8 mouse cellular contexts compared by ENCODE assay signal in genomic region chr7:19119083-19119482, GRCm38 (mm10). TPM values are rescaled to one million over a fixed set of nuclear protein-coding genes. Genes with fewer than 3 reads are reported as not detected.
DNase-seq lines count a peak whose midpoint lies in the region; ATAC-seq lines count a peak whose summit lies in the region.

No protein-coding gene starts in this region.

- 92% methylated on average over 8 of the region's 8 CpGs for WGBS in embryonic facial prominence, embryonic 11.5 days
- WGBS in hindbrain, embryonic 15.5 days = 92% methylated on average over 8 of the region's 8 CpGs
- WGBS in midbrain, embryonic 15.5 days = 93% methylated on average over 8 of the region's 8 CpGs

- no peaks in the 10 kb centered on the region for H3K4me1 ChIP-seq in embryonic facial prominence, embryonic 11.5 days (ENCODE audit: control insufficient read depth, insufficient read depth, low read length)
- peaks cover 28% of the 10 kb centered on the region for H3K4me1 ChIP-seq in hindbrain, embryonic 15.5 days (replicated peaks)
- H3K4me1 ChIP-seq in midbrain, embryonic 15.5 days = peaks cover 28% of the 10 kb centered on the region

- H3K9ac ChIP-seq in embryonic facial prominence, embryonic 11.5 days (replicated peaks; ENCODE audit: low read length) = no peak overlapping the region
- no peak overlapping the region for H3K9ac ChIP-seq in hindbrain, embryonic 15.5 days
- H3K9ac ChIP-seq in midbrain, embryonic 15.5 days = no peak overlapping the region

- no peak overlapping the region for H3K4me3 ChIP-seq in embryonic facial prominence, embryonic 11.5 days (ENCODE audit: low read depth, low read length)
- no peak overlapping the region for H3K4me3 ChIP-seq in hindbrain, embryonic 15.5 days
- H3K4me3 ChIP-seq in midbrain, embryonic 15.5 days = no peak overlapping the region

- H3K4me2 ChIP-seq in embryonic facial prominence, embryonic 11.5 days (ENCODE audit: low read depth, low read length) = no peak overlapping the region
- H3K4me2 ChIP-seq in hindbrain, embryonic 15.5 days = peak overlapping the region; percentile 69
- no peak overlapping the region for H3K4me2 ChIP-seq in midbrain, embryonic 15.5 days

- no peaks in the 10 kb centered on the region for H3K9me3 ChIP-seq in embryonic facial prominence, embryonic 11.5 days (replicated peaks; ENCODE audit: control insufficient read depth, low read length)
- H3K9me3 ChIP-seq in hindbrain, embryonic 15.5 days = no peaks in the 10 kb centered on the region
- no peaks in the 10 kb centered on the region for H3K9me3 ChIP-seq in midbrain, embryonic 15.5 days

- H3K27ac ChIP-seq in embryonic facial prominence, embryonic 11.5 days (replicated peaks; ENCODE audit: low read depth, low read length) = no peak overlapping the region
- H3K27ac ChIP-seq in hindbrain, embryonic 15.5 days (replicated peaks) = peak overlapping the region; percentile 33; the same call in 1 of the 2 replicates
- no peak overlapping the region for H3K27ac ChIP-seq in midbrain, embryonic 15.5 days

- H3K36me3 ChIP-seq in embryonic facial prominence, embryonic 11.5 days (replicated peaks; ENCODE audit: control insufficient read depth, insufficient read depth, low read depth, low read length) = no peaks in the 10 kb centered on the region
- no peaks in the 10 kb centered on the region for H3K36me3 ChIP-seq in hindbrain, embryonic 15.5 days
- H3K36me3 ChIP-seq in midbrain, embryonic 15.5 days (replicated peaks) = no peaks in the 10 kb centered on the region

- no peaks in the 10 kb centered on the region for H3K27me3 ChIP-seq in embryonic facial prominence, embryonic 11.5 days (ENCODE audit: control insufficient read depth, insufficient read depth, low read length)
- no peaks in the 10 kb centered on the region for H3K27me3 ChIP-seq in hindbrain, embryonic 15.5 days
- H3K27me3 ChIP-seq in midbrain, embryonic 15.5 days (replicated peaks) = no peaks in the 10 kb centered on the region

- peak; percentile 50 for DNase-seq in kidney, adult 9 months
- DNase-seq in kidney, postnatal 14 days = no peak
- DNase-seq in embryonic facial prominence, embryonic 11.5 days (ENCODE audit: low spot score) = no peak
- no peak for DNase-seq in left cerebral cortex, adult 9 months (ENCODE audit: low spot score in 2 of 2)
- no peak for DNase-seq in ovary, postnatal 10 days (ENCODE audit: low spot score)
- DNase-seq in kidney, postnatal 10 days = no peak

- ATAC-seq in embryonic facial prominence, embryonic 11.5 days (replicated peaks; ENCODE audit: insufficient number of reproducible peaks, low FRiP score, low TSS enrichment, low read depth) = peak; percentile 12; the same call in 1 of the 2 replicates
- ATAC-seq in hindbrain, embryonic 15.5 days (ENCODE audit: low FRiP score, low read depth) = peak; percentile 10; the same call in 1 of the 2 replicates
- peak; percentile 37 for ATAC-seq in midbrain, embryonic 15.5 days (replicated peaks)

RNA-seq across cellular contexts. Expression of gene Fbxo46, which starts 0.6 kb away (rescaled TPM):
- 7.4 and 7.7 TPM in 2 replicates for polyA plus RNA-seq in embryonic facial prominence, embryonic 11.5 days (2014; fragmentation: Nextera tagmentation; extraction: Ambion mirVana)
- polyA plus RNA-seq in hindbrain, embryonic 15.5 days (2015; fragmentation: Nextera tagmentation; extraction: Ambion mirVana) = 16.2 and 16.6 TPM in 2 replicates
- 21.1 and 21.4 TPM in 2 replicates for polyA plus RNA-seq in midbrain, embryonic 15.5 days (2015; fragmentation: Nextera tagmentation; extraction: Ambion mirVana)

RNA-seq across cellular contexts. Expression of gene Gm4969, which starts 0.9 kb away (rescaled TPM):
- polyA plus RNA-seq in embryonic facial prominence, embryonic 11.5 days (2014; fragmentation: Nextera tagmentation; extraction: Ambion mirVana) = 2.4 TPM in 2 replicates
- polyA plus RNA-seq in hindbrain, embryonic 15.5 days (2015; fragmentation: Nextera tagmentation; extraction: Ambion mirVana) = 6.9 and 8.1 TPM in 2 replicates
- polyA plus RNA-seq in midbrain, embryonic 15.5 days (2015; fragmentation: Nextera tagmentation; extraction: Ambion mirVana) = 6.9 and 7.3 TPM in 2 replicates

RNA-seq across cellular contexts. Expression of gene Six5, which starts 24.7 kb away (rescaled TPM):
- 10.0 and 10.5 TPM in 2 replicates for polyA plus RNA-seq in embryonic facial prominence, embryonic 11.5 days (2014; fragmentation: Nextera tagmentation; extraction: Ambion mirVana)
- 2.5 and 2.6 TPM in 2 replicates for polyA plus RNA-seq in hindbrain, embryonic 15.5 days (2015; fragmentation: Nextera tagmentation; extraction: Ambion mirVana)
- 2.1 and 2.2 TPM in 2 replicates for polyA plus RNA-seq in midbrain, embryonic 15.5 days (2015; fragmentation: Nextera tagmentation; extraction: Ambion mirVana)

RNA-seq across cellular contexts. Expression of gene Qpctl, which starts 30.0 kb away (rescaled TPM):
- 9.4 and 9.7 TPM in 2 replicates for polyA plus RNA-seq in embryonic facial prominence, embryonic 11.5 days (2014; fragmentation: Nextera tagmentation; extraction: Ambion mirVana)
- 21.7 and 24.2 TPM in 2 replicates for polyA plus RNA-seq in hindbrain, embryonic 15.5 days (2015; fragmentation: Nextera tagmentation; extraction: Ambion mirVana)
- polyA plus RNA-seq in midbrain, embryonic 15.5 days (2015; fragmentation: Nextera tagmentation; extraction: Ambion mirVana) = 26.4 and 27.0 TPM in 2 replicates

RNA-seq across cellular contexts. Expression of gene Snrpd2, which starts 30.4 kb away (rescaled TPM):
- 157 and 171 TPM in 2 replicates for polyA plus RNA-seq in embryonic facial prominence, embryonic 11.5 days (2014; fragmentation: Nextera tagmentation; extraction: Ambion mirVana)
- polyA plus RNA-seq in hindbrain, embryonic 15.5 days (2015; fragmentation: Nextera tagmentation; extraction: Ambion mirVana) = 116 and 118 TPM in 2 replicates
- 109 and 112 TPM in 2 replicates for polyA plus RNA-seq in midbrain, embryonic 15.5 days (2015; fragmentation: Nextera tagmentation; extraction: Ambion mirVana)
